Mouse (Mus musculus): ENCODE measurements around the gene Sbno2. TPM values are rescaled to one million over a fixed set of nuclear protein-coding genes. Genes with fewer than 3 reads are reported as not detected.

The Sbno2 gene
- total and polyA plus RNA-seq, 3 experiments, result 10.6 to 16.9 (median 11.2) TPM

GRCm38 (mm10) chr10:80151211-80152034 is 46.1 kb upstream of the Sbno2 start:
- intact Hi-C loops (cut with DNase I), result no loop called here
- peak; percentile 77 to 82 for DNase-seq
- Histone ChIP-seq H3K27ac (peak overlapping the region; percentile 93), H3K4me1 (ENCODE audit: control insufficient read depth, insufficient read depth, low read length) (peaks cover 24% of the 10 kb centered on the region), H3K4me3 (peak overlapping the region; percentile 66), H3K9ac (ENCODE audit: low read depth, low read length) (peak overlapping the region; percentile 82), H3K27me3 (ENCODE audit: control insufficient read depth, insufficient read depth, low read length) (no peaks in the 10 kb centered on the region), H3K79me2 (replicated peaks; ENCODE audit: control insufficient read depth, insufficient read depth, low read length) (peaks cover 2% of the 10 kb centered on the region; the same call in 1 of the 2 replicates), H3K36me3 (ENCODE audit: control insufficient read depth, insufficient read depth, low read length) (peaks cover 25% of the 10 kb centered on the region)
- WGBS, result 3% methylated on average over 25 of the region's 26 CpGs
- peak; percentile 72 for TF ChIP-seq POLR2A (IDR thresholded peaks at IDR 0.05; ENCODE audit: insufficient read depth, low read depth, low read length)
- TF ChIP-seq CTCF (IDR thresholded peaks at IDR 0.05), result no peak
- TF ChIP-seq EP300 (IDR thresholded peaks at IDR 0.05; ENCODE audit: insufficient read depth, low read depth, low read length), result peak; percentile 35; the same call in 1 of the 2 replicates

DNA sequence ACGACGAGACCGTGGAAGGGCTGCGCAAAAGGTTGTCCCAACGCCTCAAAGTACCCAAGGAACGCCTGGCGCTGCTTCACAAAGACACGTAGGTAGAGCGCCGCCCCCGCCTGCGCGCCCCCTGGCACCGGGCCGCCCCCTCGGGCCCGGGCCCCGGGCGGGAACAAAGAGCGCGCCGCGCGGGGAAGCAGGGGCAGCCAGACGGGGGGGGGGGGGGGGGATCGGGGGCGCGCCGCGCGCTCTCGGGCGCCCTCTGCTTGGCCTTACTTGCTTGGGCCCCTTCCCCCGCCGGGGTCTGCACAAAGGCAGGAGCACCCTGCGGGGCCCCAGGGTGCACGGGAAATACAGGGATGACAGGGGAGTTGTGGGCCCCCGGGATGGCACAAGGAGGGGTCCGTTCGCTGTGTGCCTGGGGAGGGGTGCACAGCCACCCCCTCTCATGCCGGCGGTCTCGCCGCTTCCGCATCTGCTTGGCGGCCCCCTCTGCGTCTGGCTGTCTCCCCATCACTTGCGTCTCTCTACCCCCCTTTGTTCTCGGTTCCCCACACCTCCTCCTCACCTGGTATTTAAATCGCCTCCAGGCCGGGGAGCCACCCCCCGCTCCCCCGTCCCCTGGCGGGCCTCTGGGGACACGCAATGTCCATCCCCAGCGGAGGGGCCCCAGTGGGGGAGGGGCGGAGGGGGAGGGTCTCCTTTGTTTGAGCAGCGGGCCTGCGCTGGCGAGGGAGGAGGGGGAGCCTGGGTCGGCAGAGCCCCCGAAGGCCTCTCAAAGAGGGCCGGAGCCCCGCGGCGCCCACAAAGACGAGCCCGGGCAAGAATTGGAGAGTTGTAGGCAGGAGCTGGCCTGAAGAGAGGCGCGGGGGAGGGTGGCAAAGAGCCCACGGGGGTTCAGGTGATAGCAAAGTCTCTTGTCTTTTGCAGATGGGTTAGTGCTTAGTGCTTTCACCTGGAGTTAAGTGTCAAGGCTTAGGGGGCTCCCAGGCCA is 45.1 kb upstream of the Sbno2 start:
- Histone ChIP-seq H3K27ac (peak overlapping the region; percentile 93), H3K27me3 (ENCODE audit: control insufficient read depth, insufficient read depth, low read length) (no peaks in the 10 kb centered on the region), H3K9ac (ENCODE audit: low read depth, low read length) (peak overlapping the region; percentile 82), H3K36me3 (ENCODE audit: control insufficient read depth, insufficient read depth, low read length) (peaks cover 17% of the 10 kb centered on the region), H3K79me2 (replicated peaks; ENCODE audit: control insufficient read depth, insufficient read depth, low read length) (peaks cover 2% of the 10 kb centered on the region; the same call in 1 of the 2 replicates), H3K4me3 (peak overlapping the region; percentile 66), H3K4me1 (ENCODE audit: control insufficient read depth, insufficient read depth, low read length) (peaks cover 25% of the 10 kb centered on the region)
- DNase-seq, result peak; percentile 67 to 79
- 1% methylated on average over 61 of the region's 71 CpGs for WGBS
- TF ChIP-seq EP300 (IDR thresholded peaks at IDR 0.05; ENCODE audit: insufficient read depth, low read depth, low read length) (no peak), CTCF (IDR thresholded peaks at IDR 0.05) (no peak), POLR2A (IDR thresholded peaks at IDR 0.05; ENCODE audit: insufficient read depth, low read depth, low read length) (no peak)
- intact Hi-C loops (cut with DNase I), result loop anchor here (1.0 kb wide), 1 partner anchor 8 kb away; no protein-coding TSS in a partner anchor

GRCm38 (mm10) chr10:80149291-80150225 is 44.2 kb upstream of the Sbno2 start:
- Histone ChIP-seq H3K36me3 (ENCODE audit: control insufficient read depth, insufficient read depth, low read length) (peaks cover 15% of the 10 kb centered on the region), H3K4me3 (peak overlapping the region; percentile 66), H3K27me3 (ENCODE audit: control insufficient read depth, insufficient read depth, low read length) (no peaks in the 10 kb centered on the region), H3K79me2 (replicated peaks; ENCODE audit: control insufficient read depth, insufficient read depth, low read length) (peaks cover 4% of the 10 kb centered on the region), H3K27ac (peak overlapping the region; percentile 93), H3K4me1 (ENCODE audit: control insufficient read depth, insufficient read depth, low read length) (peaks cover 22% of the 10 kb centered on the region), H3K9ac (ENCODE audit: low read depth, low read length) (peak overlapping the region; percentile 95)
- TF ChIP-seq CTCF (IDR thresholded peaks at IDR 0.05) (no peak), POLR2A (IDR thresholded peaks at IDR 0.05; ENCODE audit: insufficient read depth, low read depth, low read length) (peak; percentile 83), EP300 (IDR thresholded peaks at IDR 0.05; ENCODE audit: insufficient read depth, low read depth, low read length) (peak; percentile 51)
- intact Hi-C loops (cut with DNase I), result loop anchor here (1.0 kb wide), 1 partner anchor 9 kb away; no protein-coding TSS in a partner anchor
- peak; percentile 94 to 98 for DNase-seq
- WGBS, result under 1% methylated on average over 87 of the region's 88 CpGs

DNA sequence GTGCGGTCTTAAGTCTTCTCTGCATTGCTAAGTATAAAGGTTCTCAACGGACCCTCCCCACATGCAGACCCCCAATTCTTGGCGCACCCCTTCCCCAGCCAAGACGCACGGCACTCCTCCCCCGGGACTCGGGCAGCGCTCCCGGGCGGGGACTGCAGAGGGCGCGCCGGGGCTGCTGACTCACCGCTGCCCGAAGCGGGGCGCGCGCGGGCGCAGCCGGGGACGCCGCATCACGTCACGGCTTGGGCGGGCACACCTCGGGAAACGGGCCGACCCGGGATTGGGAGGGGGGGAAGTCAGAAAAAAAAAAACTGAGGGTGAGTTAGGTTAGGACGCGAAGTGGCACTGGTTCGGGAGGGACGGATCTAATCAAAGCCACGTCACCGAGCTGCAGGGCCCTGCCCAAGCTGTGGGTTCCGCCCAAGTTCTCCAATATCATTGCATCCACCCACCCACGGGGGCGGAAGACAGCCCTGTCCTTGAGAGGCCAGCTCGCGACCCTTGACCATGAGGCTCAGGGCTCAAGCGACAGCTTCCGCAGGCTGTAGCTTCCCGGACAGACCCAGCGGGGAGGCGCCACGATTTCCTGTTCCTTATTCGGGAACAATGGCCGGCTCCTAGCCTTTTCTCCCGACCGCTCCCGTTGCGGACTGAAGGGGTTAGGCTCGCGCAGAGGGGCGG is 43.4 kb upstream of the Sbno2 start:
- intact Hi-C loops (cut with DNase I), result no loop called here
- peaks cover 12% of the 10 kb centered on the region for H3K36me3 ChIP-seq (ENCODE audit: control insufficient read depth, insufficient read depth, low read length)
- H3K79me2 ChIP-seq (replicated peaks; ENCODE audit: control insufficient read depth, insufficient read depth, low read length), result peaks cover 4% of the 10 kb centered on the region
- peak overlapping the region; percentile 95 for H3K9ac ChIP-seq (ENCODE audit: low read depth, low read length)
- TF ChIP-seq CTCF (IDR thresholded peaks at IDR 0.05), result peak; percentile 84
- peak; percentile 65; the same call in 1 of the 2 replicates for TF ChIP-seq EP300 (IDR thresholded peaks at IDR 0.05; ENCODE audit: insufficient read depth, low read depth, low read length)
- TF ChIP-seq POLR2A (IDR thresholded peaks at IDR 0.05; ENCODE audit: insufficient read depth, low read depth, low read length), result peak; percentile 43; the same call in 1 of the 2 replicates
- DNase-seq, result peak; percentile 96 to 97
- H3K4me1 ChIP-seq (ENCODE audit: control insufficient read depth, insufficient read depth, low read length), result peaks cover 22% of the 10 kb centered on the region
- WGBS, result 1% methylated on average over 57 of the region's 57 CpGs
- peak overlapping the region; percentile 93 for H3K27ac ChIP-seq
- H3K27me3 ChIP-seq (ENCODE audit: control insufficient read depth, insufficient read depth, low read length), result no peaks in the 10 kb centered on the region
- peak overlapping the region; percentile 66 for H3K4me3 ChIP-seq
